Mouse (Mus musculus) limb, embryonic 11.5 days (tissue): ENCODE results near the gene Rbpjl. TPM values are rescaled to one million over a fixed set of nuclear protein-coding genes. Genes with fewer than 3 reads are reported as not detected.

Experiments used
- ATAC-seq: fragments of 200-750 bp; cut with Nextera tagmentation; 2 replicates; pipeline ENCODE4 v1.8.0; 2017; ENCODE audit warnings: low read depth; ENCODE audit not compliant: insufficient number of reproducible peaks, low FRiP score, low TSS enrichment
- DNase-seq: peaks from one replicate; pipeline ENCODE4 v3.0.0-alpha.2; 2015; ENCODE audit warnings: low spot score
- H3K27ac ChIP-seq: fragments of 300-500 bp; sonication (generic); replicated peaks from 2 replicates; pipeline ENCODE4 v1.5.1; 2014; ENCODE audit warnings: low read depth, mild to moderate bottlenecking, low read length
- H3K27me3 ChIP-seq: fragments of 300-500 bp; sonication (generic); 2 replicates; pipeline ENCODE4 v1.6.1; 2014; ENCODE audit warnings: mild to moderate bottlenecking, low read length, mixed read lengths; ENCODE audit not compliant: control insufficient read depth, insufficient read depth
- H3K36me3 ChIP-seq: fragments of 300-500 bp; sonication (generic); 2 replicates; pipeline ENCODE4 v1.6.1; 2014; ENCODE audit warnings: mild to moderate bottlenecking, low read length, moderate library complexity, mixed read lengths; ENCODE audit not compliant: control insufficient read depth, insufficient read depth
- H3K4me1 ChIP-seq: fragments of 300-500 bp; sonication (generic); 2 replicates; pipeline ENCODE4 v1.6.1; 2014; ENCODE audit warnings: low read length, mixed read lengths; ENCODE audit not compliant: control insufficient read depth, insufficient read depth
- H3K4me2 ChIP-seq: fragments of 300-500 bp; sonication (generic); 2 replicates; pipeline ENCODE4 v1.6.1; 2014; ENCODE audit warnings: low read depth, mild to moderate bottlenecking, moderate library complexity; ENCODE audit not compliant: severe bottlenecking
- H3K4me3 ChIP-seq: fragments of 300-500 bp; sonication (generic); 2 replicates; pipeline ENCODE4 v1.5.1; 2014; ENCODE audit warnings: low read depth, low read length
- H3K9ac ChIP-seq: fragments of 300-500 bp; sonication (generic); 2 replicates; pipeline ENCODE4 v1.6.1; 2014; ENCODE audit warnings: mild to moderate bottlenecking, low read length
- H3K9me3 ChIP-seq: fragments of 300-500 bp; sonication (generic); 2 replicates; pipeline ENCODE4 v1.6.1; 2016; ENCODE audit warnings: low read length; ENCODE audit not compliant: control insufficient read depth
- WGBS: fragments of 180-500 bp; shearing (Covaris S2); extraction: QIAGEN DNeasy Blood & Tissue Kit; methylation state at CpG from one replicate; pipeline ENCODE4 v1.1.7; 2014; 5-methylcytosine and 5-hydroxymethylcytosine counted together
- polyA plus RNA-seq: library from polyadenylated mRNA; unstranded; fragments of >200 nt; fragmentation: Nextera tagmentation; extraction: Ambion mirVana; gene quantifications from 2 replicates; pipeline ENCODE4 v1.2.1, GENCODE M21; 2014

Rbpjl gene
- polyA plus RNA-seq, 1 experiment from 2014 or later: 0.04 TPM

GRCm38 (mm10) chr2:164435216-164436090, 32.5 kb downstream of the Rbpjl start:
- ATAC-seq: no peak
- no peak for DNase-seq
- Histone ChIP-seq H3K27ac (no peak overlapping the region), H3K4me2 (no peak overlapping the region), H3K27me3 (no peaks in the 10 kb centered on the region), H3K9ac (no peak overlapping the region), H3K36me3 (no peaks in the 10 kb centered on the region), H3K4me3 (no peak overlapping the region), H3K4me1 (peaks cover 36% of the 10 kb centered on the region), H3K9me3 (no peaks in the 10 kb centered on the region)
- WGBS: 32% methylated on average over 5 of the region's 5 CpGs

- peaks cover 33% of the 10 kb centered on the region for H3K4me1 ChIP-seq
- no peak for ATAC-seq
- DNase-seq: no peak
- H3K27me3 ChIP-seq: no peaks in the 10 kb centered on the region; the same call in 1 of the 2 replicates
- no peak overlapping the region for H3K4me2 ChIP-seq
- H3K36me3 ChIP-seq: no peaks in the 10 kb centered on the region
- H3K9ac ChIP-seq: 0 out of 2 replicates have a peak overlapping the region, but pooled peaks have one; percentile 3
- H3K27ac ChIP-seq: peak overlapping the region; percentile 42; the same call in 1 of the 2 replicates
- H3K4me3 ChIP-seq: no peak overlapping the region
- H3K9me3 ChIP-seq: no peaks in the 10 kb centered on the region
- 20% methylated on average over 8 of the region's 8 CpGs for WGBS
These were observed 33.4 kb downstream of the Rbpjl start for GRCm38 (mm10) chr2:164436215-164436913.

GRCm38 (mm10) chr2:164436961-164437360, 34.0 kb downstream of the Rbpjl start:
- ATAC-seq (no peak), DNase-seq (no peak)
- Histone ChIP-seq H3K36me3 (no peaks in the 10 kb centered on the region), H3K4me3 (no peak overlapping the region), H3K27me3 (peaks cover 2% of the 10 kb centered on the region; the same call in 1 of the 2 replicates), H3K4me1 (peaks cover 34% of the 10 kb centered on the region), H3K4me2 (no peak overlapping the region), H3K27ac (peak overlapping the region; percentile 42; the same call in 1 of the 2 replicates), H3K9ac (no peak overlapping the region), H3K9me3 (no peaks in the 10 kb centered on the region)
- WGBS: 44% methylated on average over 3 of the region's 3 CpGs

- Histone ChIP-seq H3K4me3 (no peak overlapping the region), H3K27ac (no peak overlapping the region), H3K9ac (no peak overlapping the region), H3K4me1 (peaks cover 27% of the 10 kb centered on the region), H3K36me3 (no peaks in the 10 kb centered on the region), H3K27me3 (peaks cover 2% of the 10 kb centered on the region; the same call in 1 of the 2 replicates), H3K4me2 (no peak overlapping the region), H3K9me3 (no peaks in the 10 kb centered on the region)
- no peak for ATAC-seq
- DNase-seq: no peak
- 50% methylated on average over 6 of the region's 6 CpGs for WGBS
These were observed 34.8 kb downstream of the Rbpjl start for GRCm38 (mm10) chr2:164437710-164438109.

GRCm38 (mm10) chr2:164438257-164438656, 35.3 kb downstream of the Rbpjl start:
- Histone ChIP-seq H3K4me1 (peaks cover 24% of the 10 kb centered on the region), H3K27ac (no peak overlapping the region), H3K27me3 (peaks cover 2% of the 10 kb centered on the region; the same call in 1 of the 2 replicates), H3K4me2 (no peak overlapping the region), H3K4me3 (no peak overlapping the region), H3K9me3 (no peaks in the 10 kb centered on the region), H3K36me3 (no peaks in the 10 kb centered on the region), H3K9ac (no peak overlapping the region)
- 55% methylated on average over 8 of the region's 8 CpGs for WGBS
- DNase-seq (no peak), ATAC-seq (no peak)

- Histone ChIP-seq H3K4me1 (peaks cover 24% of the 10 kb centered on the region), H3K36me3 (no peaks in the 10 kb centered on the region), H3K9ac (no peak overlapping the region), H3K27me3 (peaks cover 2% of the 10 kb centered on the region; the same call in 1 of the 2 replicates), H3K4me3 (no peak overlapping the region), H3K4me2 (no peak overlapping the region), H3K9me3 (no peaks in the 10 kb centered on the region), H3K27ac (no peak overlapping the region)
- no peak for ATAC-seq
- WGBS: 65% methylated on average over 3 of the region's 3 CpGs
- DNase-seq: no peak
These were observed 36.1 kb downstream of the Rbpjl start for GRCm38 (mm10) chr2:164439001-164439421.

- Histone ChIP-seq H3K4me2 (no peak overlapping the region), H3K4me1 (peaks cover 23% of the 10 kb centered on the region), H3K9me3 (no peaks in the 10 kb centered on the region), H3K27ac (no peak overlapping the region), H3K9ac (no peak overlapping the region), H3K36me3 (no peaks in the 10 kb centered on the region), H3K27me3 (peaks cover 2% of the 10 kb centered on the region; the same call in 1 of the 2 replicates), H3K4me3 (no peak overlapping the region)
- WGBS: 63% methylated on average over 5 of the region's 5 CpGs
- DNase-seq: no peak
- no peak for ATAC-seq
These were observed 37.4 kb downstream of the Rbpjl start for GRCm38 (mm10) chr2:164440314-164440713.

GRCm38 (mm10) chr2:164441155-164441554, 38.2 kb downstream of the Rbpjl start:
- no peak overlapping the region for H3K4me3 ChIP-seq
- whole genome bisulfite sequencing: 32% methylated on average over 8 of the region's 8 CpGs
- H3K9ac ChIP-seq: no peak overlapping the region

More at GRCm38 (mm10) chr2:164441155-164441554, 38.2 kb downstream of the Rbpjl start:
- H3K27ac ChIP-seq: no peak overlapping the region
- ATAC-seq (no peak), DNase-seq (no peak)
- H3K4me1 ChIP-seq: peaks cover 22% of the 10 kb centered on the region
- H3K36me3 ChIP-seq: no peaks in the 10 kb centered on the region
- H3K27me3 ChIP-seq: peaks cover 2% of the 10 kb centered on the region; the same call in 1 of the 2 replicates
- peak overlapping the region; percentile 92; the same call in 1 of the 2 replicates for H3K4me2 ChIP-seq
- no peaks in the 10 kb centered on the region for H3K9me3 ChIP-seq
